Mouse (Mus musculus): ENCODE measurements around the gene Tll2. TPM values are rescaled to one million over a fixed set of nuclear protein-coding genes. Genes with fewer than 3 reads are reported as not detected.
A peak's percentile ranks its signal among the peaks of the same experiment; 100 is the strongest.

Gene Tll2
- 0.15 and 0.19 TPM in 2 replicates for polyA plus RNA-seq (2015; fragmentation: Nextera tagmentation; extraction: Ambion mirVana)

DNA sequence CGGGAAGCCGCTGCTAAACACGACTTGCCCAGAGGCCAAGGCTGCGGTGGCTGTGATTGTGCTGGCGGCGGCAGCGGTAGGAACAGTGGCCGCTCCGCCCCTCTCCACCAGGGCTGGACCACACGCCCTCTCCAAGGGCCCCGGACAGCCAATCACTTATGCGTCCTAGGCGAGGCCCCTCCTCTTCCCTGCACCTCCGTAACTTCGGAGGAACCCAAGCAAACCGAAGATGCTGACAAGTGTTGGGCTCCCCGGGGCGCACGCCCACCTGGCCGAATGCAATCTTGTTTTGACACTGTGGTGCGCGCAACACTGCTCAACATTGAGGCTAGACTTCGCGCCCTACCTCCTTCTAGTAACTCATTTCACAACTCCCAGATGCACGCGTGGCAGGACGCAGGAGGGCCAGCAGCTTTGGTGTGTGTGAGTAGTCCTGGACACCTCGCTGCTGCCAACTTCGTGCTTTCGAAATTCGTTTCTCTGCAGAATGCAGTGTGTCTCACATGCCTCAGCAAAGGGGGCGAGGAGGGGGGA lies at the start of gene Tll2:
Tll2 (minus strand) TSS at position 25 of the 534 bp plus-strand sequence.
- no peaks in the 10 kb centered on the region for H3K9me3 ChIP-seq (replicated peaks)
- H3K4me3 ChIP-seq, result peak within 1 kb of the TSS; percentile 52
- H3K27ac ChIP-seq, result no peak within 1 kb of the TSS
- peak within 1 kb of the TSS; percentile 37 for H3K9ac ChIP-seq
- peaks cover 16% of the 10 kb centered on the region for H3K4me1 ChIP-seq (replicated peaks)
- WGBS, result under 1% methylated on average over 32 of the region's 32 CpGs
- ATAC-seq (replicated peaks; ENCODE audit: insufficient number of reproducible peaks, insufficient read depth, low FRiP score, low read depth), result peak; percentile 92
- peaks cover 9% of the 10 kb centered on the region for H3K36me3 ChIP-seq
- peaks cover 53% of the 10 kb centered on the region for H3K27me3 ChIP-seq
- peak within 1 kb of the TSS; percentile 92 for H3K4me2 ChIP-seq

DNA sequence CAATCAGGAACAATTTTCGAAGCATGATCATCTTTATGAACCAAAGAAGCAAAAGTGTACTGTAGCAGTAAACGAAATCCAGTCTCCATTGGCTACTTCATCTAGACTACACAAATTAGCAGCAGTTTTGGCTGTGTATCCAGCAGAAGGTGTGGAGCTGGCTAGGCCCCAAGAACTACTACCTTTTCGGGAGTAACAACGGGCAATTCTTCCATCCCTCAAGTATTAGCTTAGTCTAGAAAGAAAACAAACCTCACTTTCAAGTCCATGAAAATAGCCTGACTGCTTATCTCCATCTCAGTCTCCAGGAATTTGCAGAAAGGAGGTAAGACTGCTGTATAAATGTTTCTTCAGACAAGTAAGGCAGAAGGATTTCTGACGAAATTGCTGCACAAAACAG lies 47.9 kb upstream of the Tll2 start:
- H3K9ac ChIP-seq, result no peak overlapping the region
- no peaks in the 10 kb centered on the region for H3K27me3 ChIP-seq
- no peak overlapping the region for H3K4me3 ChIP-seq
- H3K36me3 ChIP-seq, result no peaks in the 10 kb centered on the region
- H3K9me3 ChIP-seq (replicated peaks), result no peaks in the 10 kb centered on the region
- peaks cover 30% of the 10 kb centered on the region for H3K4me1 ChIP-seq (replicated peaks)
- ATAC-seq (replicated peaks; ENCODE audit: insufficient number of reproducible peaks, insufficient read depth, low FRiP score, low read depth), result no peak
- H3K27ac ChIP-seq, result no peak overlapping the region
- 64% methylated on average over 5 of the region's 5 CpGs for WGBS
- no peak overlapping the region for H3K4me2 ChIP-seq

DNA sequence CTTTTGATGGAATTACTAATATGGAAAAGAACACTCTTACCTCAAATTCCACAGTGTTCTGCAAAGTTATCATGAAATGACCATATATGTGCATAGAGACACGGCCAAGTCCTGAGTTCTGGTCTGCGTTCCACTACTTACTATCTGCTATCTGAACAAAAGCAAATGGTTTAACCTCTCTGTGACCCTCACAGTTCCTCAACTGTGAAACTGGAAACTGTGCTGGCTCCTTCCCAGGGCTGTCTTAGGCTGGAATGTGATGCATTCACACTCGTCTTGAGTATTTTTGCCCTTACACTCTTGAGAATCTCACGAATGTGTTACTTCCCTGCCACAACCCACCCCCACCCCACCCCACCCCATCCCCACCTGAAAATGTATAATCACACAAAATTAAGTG lies 42.3 kb upstream of the Tll2 start:
- peaks cover 27% of the 10 kb centered on the region for H3K36me3 ChIP-seq
- ATAC-seq (replicated peaks; ENCODE audit: insufficient number of reproducible peaks, insufficient read depth, low FRiP score, low read depth), result 0 out of 2 replicates have a peak, but pooled peaks have one; percentile 35
- H3K27me3 ChIP-seq, result no peaks in the 10 kb centered on the region
- peak overlapping the region; percentile 65 for H3K27ac ChIP-seq
- H3K9me3 ChIP-seq (replicated peaks), result no peaks in the 10 kb centered on the region
- H3K4me2 ChIP-seq, result no peak overlapping the region
- WGBS, result 17% methylated on average over 4 of the region's 4 CpGs
- H3K4me1 ChIP-seq (replicated peaks), result peaks cover 34% of the 10 kb centered on the region
- no peak overlapping the region for H3K9ac ChIP-seq
- no peak overlapping the region for H3K4me3 ChIP-seq

DNA sequence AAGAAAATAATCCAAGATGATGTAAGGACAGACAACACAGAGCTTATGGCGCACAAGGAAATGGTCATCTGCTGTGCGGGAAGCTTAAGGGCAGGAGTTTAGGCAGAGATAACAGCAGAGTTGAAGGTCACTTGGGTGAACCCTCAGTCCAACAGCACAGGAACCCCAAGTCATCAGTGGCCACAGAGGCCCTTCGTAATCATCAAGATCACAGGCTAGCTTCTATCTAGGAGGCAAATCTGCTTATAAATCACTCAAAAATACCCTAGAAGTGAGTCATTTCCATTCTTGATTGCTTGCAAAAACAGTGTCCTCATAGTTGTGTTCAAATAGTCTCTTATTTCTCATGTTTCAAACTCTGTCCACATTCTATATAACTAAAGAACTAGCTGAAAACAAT lies 41.6 kb upstream of the Tll2 start:
- Histone ChIP-seq H3K36me3 (peaks cover 27% of the 10 kb centered on the region), H3K9me3 (replicated peaks) (no peaks in the 10 kb centered on the region), H3K4me1 (replicated peaks) (peaks cover 34% of the 10 kb centered on the region), H3K27me3 (no peaks in the 10 kb centered on the region), H3K4me3 (no peak overlapping the region), H3K4me2 (no peak overlapping the region), H3K9ac (no peak overlapping the region), H3K27ac (peak overlapping the region; percentile 65)
- 80% methylated on average over 3 of the region's 3 CpGs for WGBS
- ATAC-seq (replicated peaks; ENCODE audit: insufficient number of reproducible peaks, insufficient read depth, low FRiP score, low read depth), result no peak

DNA sequence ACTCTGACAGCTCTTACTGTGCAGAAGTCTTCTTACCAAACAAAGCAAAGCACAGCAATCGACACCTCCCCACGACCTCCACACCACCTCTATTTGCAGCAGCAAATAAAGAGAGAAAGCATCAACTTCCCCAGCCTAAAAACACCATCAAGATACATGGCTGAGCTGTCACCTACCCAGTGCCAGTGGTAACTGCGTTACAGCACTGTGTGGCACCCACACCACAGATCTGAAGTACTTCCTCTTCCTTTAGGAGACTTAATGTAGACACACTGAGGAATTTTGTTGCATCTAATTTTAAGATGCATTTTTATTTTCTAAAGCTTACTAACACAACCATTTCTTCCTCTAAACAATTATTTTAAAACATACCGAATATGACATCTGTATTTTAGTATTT lies 39.6 kb upstream of the Tll2 start:
- Histone ChIP-seq H3K9ac (no peak overlapping the region), H3K36me3 (peaks cover 46% of the 10 kb centered on the region), H3K4me3 (no peak overlapping the region), H3K27me3 (no peaks in the 10 kb centered on the region), H3K4me2 (no peak overlapping the region), H3K27ac (no peak overlapping the region), H3K9me3 (replicated peaks) (no peaks in the 10 kb centered on the region), H3K4me1 (replicated peaks) (peaks cover 27% of the 10 kb centered on the region)
- 53% methylated on average over 4 of the region's 4 CpGs for WGBS
- no peak for ATAC-seq (replicated peaks; ENCODE audit: insufficient number of reproducible peaks, insufficient read depth, low FRiP score, low read depth)

DNA sequence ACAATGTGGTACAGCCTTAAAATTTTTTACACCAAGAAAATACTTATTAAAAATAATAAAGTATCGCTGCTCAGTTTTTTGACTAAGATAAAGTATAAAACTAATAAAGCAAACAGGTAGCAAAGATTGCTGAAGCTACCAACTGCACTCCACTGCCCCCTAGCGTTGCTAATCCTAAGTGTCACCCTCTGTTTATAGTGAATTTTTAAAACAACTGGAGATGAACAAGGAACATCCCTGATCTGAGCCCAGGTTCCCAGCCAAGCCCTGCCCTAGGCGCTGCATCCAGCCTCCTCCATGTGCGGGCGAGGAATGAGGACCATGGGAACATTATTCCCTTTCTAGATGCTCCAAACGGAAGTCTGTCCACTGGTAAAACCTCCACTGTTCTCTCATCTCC lies 37.9 kb upstream of the Tll2 start:
- no peak for ATAC-seq (replicated peaks; ENCODE audit: insufficient number of reproducible peaks, insufficient read depth, low FRiP score, low read depth)
- peaks cover 58% of the 10 kb centered on the region for H3K36me3 ChIP-seq

DNA sequence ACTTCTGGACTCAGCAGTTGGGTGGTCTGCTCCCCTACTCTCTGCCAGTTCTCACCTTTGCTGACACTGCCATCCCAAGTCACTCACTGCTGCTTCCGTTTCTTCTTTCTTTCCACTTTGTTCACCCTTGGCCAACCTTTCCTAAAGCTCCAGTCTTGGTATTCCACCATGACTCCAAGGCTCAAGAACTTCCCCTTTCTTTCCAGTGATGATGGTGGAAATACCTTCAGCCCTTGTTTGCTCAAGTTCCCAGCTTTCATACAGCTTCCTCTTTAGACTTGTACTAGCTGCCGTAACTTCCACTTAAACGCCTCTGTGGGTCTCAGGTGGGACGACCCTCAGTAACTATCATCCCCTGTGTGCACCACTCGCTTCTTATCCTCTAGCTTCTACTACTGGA lies 35.4 kb upstream of the Tll2 start:
- 95% methylated on average over 5 of the region's 5 CpGs for WGBS
- H3K9me3 ChIP-seq (replicated peaks), result no peaks in the 10 kb centered on the region
- no peak overlapping the region for H3K4me2 ChIP-seq
- H3K36me3 ChIP-seq, result peaks cover 67% of the 10 kb centered on the region
- 0 out of 2 replicates have a peak, but pooled peaks cover 2% of the 10 kb centered on the region for H3K4me1 ChIP-seq (replicated peaks)
- no peak overlapping the region for H3K9ac ChIP-seq
- ATAC-seq (replicated peaks; ENCODE audit: insufficient number of reproducible peaks, insufficient read depth, low FRiP score, low read depth), result no peak
- H3K27ac ChIP-seq, result no peak overlapping the region
- H3K27me3 ChIP-seq, result no peaks in the 10 kb centered on the region
- no peak overlapping the region for H3K4me3 ChIP-seq

More for the DNA sequence above, 37.9 kb upstream of the Tll2 start:
- H3K9me3 ChIP-seq (replicated peaks), result no peaks in the 10 kb centered on the region
- H3K9ac ChIP-seq, result no peak overlapping the region
- 70% methylated on average over 6 of the region's 6 CpGs for WGBS
- no peak overlapping the region for H3K4me2 ChIP-seq
- no peak overlapping the region for H3K27ac ChIP-seq
- peaks cover 19% of the 10 kb centered on the region for H3K4me1 ChIP-seq (replicated peaks)
- no peak overlapping the region for H3K4me3 ChIP-seq
- no peaks in the 10 kb centered on the region for H3K27me3 ChIP-seq

DNA sequence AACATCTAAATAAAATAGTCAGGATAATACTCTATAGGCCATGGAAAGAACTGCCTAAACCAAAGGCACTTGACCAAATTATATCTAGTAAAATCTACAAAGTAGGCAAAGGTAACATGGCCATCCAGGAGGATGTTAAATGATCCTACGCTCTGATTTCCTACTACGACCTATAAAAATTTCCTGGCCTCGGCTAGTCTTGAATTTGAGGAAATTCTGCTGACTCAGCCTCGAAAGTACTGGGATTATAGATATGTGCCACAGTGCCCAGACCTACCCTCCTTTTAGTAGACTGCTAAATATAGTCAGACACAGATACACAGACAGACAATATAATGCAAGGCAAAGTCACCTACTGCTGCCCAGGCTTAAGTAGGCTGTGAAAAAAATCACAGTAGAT lies 27.1 kb upstream of the Tll2 start:
- Histone ChIP-seq H3K9me3 (replicated peaks) (no peaks in the 10 kb centered on the region), H3K4me2 (no peak overlapping the region), H3K9ac (no peak overlapping the region), H3K4me1 (replicated peaks) (no peaks in the 10 kb centered on the region), H3K27ac (no peak overlapping the region), H3K4me3 (no peak overlapping the region), H3K36me3 (peaks cover 71% of the 10 kb centered on the region), H3K27me3 (no peaks in the 10 kb centered on the region)
- ATAC-seq (replicated peaks; ENCODE audit: insufficient number of reproducible peaks, insufficient read depth, low FRiP score, low read depth), result no peak
- 77% methylated on average over 4 of the region's 4 CpGs for WGBS

DNA sequence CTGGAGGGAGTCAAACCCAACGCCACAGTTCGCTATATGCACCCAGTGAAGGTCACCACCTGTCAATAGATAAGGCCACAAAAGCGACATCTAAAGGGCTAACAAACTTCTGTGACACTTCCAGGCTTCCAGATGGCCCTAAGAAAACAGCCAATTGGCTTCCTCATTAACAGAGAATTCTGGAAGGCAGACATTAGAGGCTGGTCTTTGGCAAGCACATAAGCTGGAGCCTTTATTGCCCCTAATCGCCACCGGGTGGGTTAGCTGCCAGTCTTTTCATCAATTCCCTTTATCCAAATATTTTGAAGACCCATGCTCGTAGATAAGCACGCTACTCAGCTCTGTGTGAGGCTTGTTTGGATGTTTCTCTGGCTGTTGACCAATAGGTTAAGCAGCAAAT lies 1.7 kb upstream of the Tll2 start:
- H3K4me3 ChIP-seq, result no peak overlapping the region
- 25% methylated on average over 7 of the region's 7 CpGs for WGBS
- no peak for ATAC-seq (replicated peaks; ENCODE audit: insufficient number of reproducible peaks, insufficient read depth, low FRiP score, low read depth)
- no peak overlapping the region for H3K9ac ChIP-seq
- H3K4me2 ChIP-seq, result no peak overlapping the region
- H3K27ac ChIP-seq, result no peak overlapping the region
- peaks cover 47% of the 10 kb centered on the region for H3K27me3 ChIP-seq
- peaks cover 17% of the 10 kb centered on the region for H3K36me3 ChIP-seq
- H3K9me3 ChIP-seq (replicated peaks), result no peaks in the 10 kb centered on the region
- peaks cover 16% of the 10 kb centered on the region for H3K4me1 ChIP-seq (replicated peaks)

DNA sequence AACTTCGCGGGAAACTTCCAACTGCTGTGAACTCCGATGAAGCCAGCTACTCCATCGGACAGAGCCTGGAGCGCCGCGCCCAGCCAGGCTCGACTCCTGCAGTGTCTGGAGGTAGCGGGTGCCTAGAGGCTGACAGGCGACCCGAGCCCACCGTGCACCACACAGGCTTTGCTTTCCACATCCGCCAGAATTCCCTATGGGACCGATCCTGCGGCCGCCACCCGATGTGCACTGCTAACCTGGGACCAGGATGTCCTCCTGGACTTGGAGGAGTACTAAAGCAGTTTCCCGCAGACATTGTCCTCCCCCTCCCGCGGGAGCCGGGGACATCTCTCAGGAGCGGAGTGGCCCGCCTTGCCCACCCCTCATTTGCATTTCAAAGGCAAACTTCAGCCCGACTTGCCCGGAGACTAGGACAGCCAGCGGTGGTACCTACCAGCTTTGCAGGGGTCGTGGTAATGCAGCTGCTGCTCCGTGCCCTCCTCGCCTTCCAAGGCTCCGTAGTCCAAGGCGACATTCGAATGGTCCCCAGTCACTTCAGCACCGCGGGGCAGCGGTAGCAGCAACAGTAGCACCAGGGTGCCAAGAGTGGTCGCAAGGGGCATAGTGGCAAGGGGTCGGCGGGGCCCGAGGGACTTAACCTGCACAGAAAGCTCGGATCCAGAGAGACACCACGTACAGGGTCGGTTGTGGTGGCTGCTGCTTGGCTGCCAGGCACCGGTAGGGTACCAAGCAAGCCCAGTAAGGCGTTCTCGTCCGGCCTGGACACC lies 409 bp downstream of the Tll2 start:
- peak overlapping the region; percentile 52 for H3K4me3 ChIP-seq
- WGBS, result under 1% methylated on average over 46 of the region's 46 CpGs
- H3K27ac ChIP-seq, result no peak overlapping the region
- peaks cover 4% of the 10 kb centered on the region for H3K36me3 ChIP-seq
- H3K4me2 ChIP-seq, result peak overlapping the region; percentile 92
- H3K9me3 ChIP-seq (replicated peaks), result no peaks in the 10 kb centered on the region
- H3K9ac ChIP-seq, result peak overlapping the region; percentile 37
- H3K4me1 ChIP-seq (replicated peaks), result peaks cover 16% of the 10 kb centered on the region
- no peak for ATAC-seq (replicated peaks; ENCODE audit: insufficient number of reproducible peaks, insufficient read depth, low FRiP score, low read depth)
- peaks cover 53% of the 10 kb centered on the region for H3K27me3 ChIP-seq

DNA sequence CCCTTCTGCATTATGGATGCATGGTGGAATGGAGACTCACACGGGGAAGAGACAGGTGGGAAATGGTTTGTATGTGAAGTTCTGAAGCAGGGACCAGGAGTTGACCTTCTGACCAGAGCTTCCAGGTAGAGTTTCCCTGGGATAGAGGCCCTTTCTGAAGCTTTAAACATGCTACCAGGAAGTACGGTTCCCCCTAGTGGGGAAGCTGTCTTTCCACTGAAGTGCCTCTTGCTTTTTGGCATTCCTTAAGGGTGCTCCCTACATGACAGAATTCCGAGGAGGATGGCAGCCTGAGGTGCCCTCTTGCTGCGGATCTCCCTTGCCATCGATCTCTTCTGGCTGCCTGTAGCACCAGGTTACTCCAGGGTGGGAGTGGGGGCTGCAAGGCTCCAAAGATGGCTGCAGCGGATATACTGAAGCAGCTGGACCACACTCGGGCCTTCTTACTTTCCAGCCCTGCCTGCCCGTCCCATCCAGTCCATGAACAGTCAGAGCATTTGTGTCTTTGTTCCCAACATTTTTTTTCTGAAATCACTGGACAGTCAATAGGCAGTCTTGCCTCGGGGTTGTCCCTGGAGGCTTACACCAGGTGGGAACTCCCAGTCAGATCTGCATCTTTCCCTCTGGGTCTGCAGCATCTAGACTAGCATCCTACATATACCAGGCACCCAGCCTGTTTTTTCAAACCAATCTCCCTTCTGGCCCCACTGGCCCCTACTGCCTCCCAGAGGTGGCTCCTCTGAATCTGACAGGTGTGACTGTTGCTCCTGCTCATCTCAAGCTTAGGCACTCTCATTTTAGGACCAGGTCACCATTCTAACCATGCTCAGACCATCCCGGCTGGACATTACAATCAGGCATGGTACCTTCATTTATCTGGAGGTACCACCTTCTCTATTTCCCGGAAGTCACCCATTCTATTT lies 2.2 kb downstream of the Tll2 start:
- no peaks in the 10 kb centered on the region for H3K36me3 ChIP-seq
- no peak overlapping the region for H3K27ac ChIP-seq
- 62% methylated on average over 11 of the region's 11 CpGs for WGBS
- H3K4me1 ChIP-seq (replicated peaks), result peaks cover 16% of the 10 kb centered on the region
- no peak overlapping the region for H3K4me2 ChIP-seq
- no peak overlapping the region for H3K4me3 ChIP-seq
- H3K9me3 ChIP-seq (replicated peaks), result no peaks in the 10 kb centered on the region
- H3K9ac ChIP-seq, result no peak overlapping the region
- ATAC-seq (replicated peaks; ENCODE audit: insufficient number of reproducible peaks, insufficient read depth, low FRiP score, low read depth), result no peak
- peaks cover 62% of the 10 kb centered on the region for H3K27me3 ChIP-seq
